Mouse (Mus musculus): ENCODE data around the gene Tefm.

DNA sequence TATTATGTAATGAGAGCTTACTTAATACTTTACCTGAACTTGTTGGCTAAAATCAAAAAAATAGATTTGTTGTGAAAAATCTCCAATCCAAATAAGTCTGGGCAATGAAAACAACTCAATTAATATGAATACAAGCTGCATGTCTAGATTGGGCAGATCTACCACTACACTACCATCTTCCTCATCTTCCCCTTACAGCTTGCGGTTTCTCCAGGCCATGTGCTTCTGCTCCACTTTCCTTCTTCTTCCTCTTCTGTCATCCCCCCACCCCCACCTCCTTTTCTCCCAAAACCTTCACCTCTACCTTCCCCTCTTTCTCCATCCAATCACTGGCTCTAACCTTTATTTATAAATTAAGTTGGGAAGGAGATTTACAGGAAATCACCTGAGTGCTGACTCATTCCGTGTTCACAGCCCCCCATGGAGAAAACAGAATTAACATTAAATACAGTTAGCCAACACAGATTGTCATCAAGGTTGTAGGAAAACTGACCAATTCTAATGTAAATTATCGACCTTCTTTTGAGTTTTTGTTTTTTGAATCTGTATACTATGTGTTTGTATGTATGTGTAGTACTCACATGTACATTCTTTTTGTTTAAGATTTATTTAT lies 43.4 kb downstream of the Tefm start:
- TF ChIP-seq CTCF (IDR thresholded peaks at IDR 0.05; ENCODE audit: extremely low read depth, insufficient read depth, insufficient read length, insufficient replicate concordance) = no peak
- no peak for TF ChIP-seq POLR2A (IDR thresholded peaks at IDR 0.05; ENCODE audit: low read depth, low read length)
